In the genomic region with DNA sequence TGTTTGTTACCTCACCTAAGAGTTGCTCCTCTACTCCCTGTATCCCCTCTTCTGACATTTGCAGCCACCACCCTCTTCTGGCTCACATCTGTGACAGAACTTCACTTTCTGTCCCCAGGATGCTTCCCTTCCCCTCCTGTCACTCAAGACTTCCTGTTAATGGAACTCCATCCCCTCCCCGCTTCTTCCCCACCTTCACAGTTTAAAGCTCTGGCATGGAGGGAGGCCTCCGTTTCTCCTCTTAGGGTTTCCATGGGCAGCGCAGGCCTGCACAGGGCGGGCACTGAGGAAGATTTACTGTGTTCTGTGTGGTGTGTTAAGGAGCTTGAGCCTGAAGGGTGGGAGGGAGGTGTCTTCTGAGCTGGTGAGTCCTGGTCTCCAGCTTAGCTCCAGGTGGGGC, we compare ENCODE assay signal across 33 mouse cellular contexts. TPM values are rescaled to one million over a fixed set of nuclear protein-coding genes. Genes with fewer than 3 reads are reported as not detected.
DNase-seq lines count a peak whose midpoint lies in the region; ATAC-seq and TF ChIP-seq lines count a peak whose summit lies in the region.
"Had no signal": no experiment of that assay in that cellular context is flagged by ENCODE, and none has a peak within 500 bp of the region (broad histone marks: within the 10 kb centered on the region; RNA-seq: fewer than 3 reads in every experiment).

No protein-coding gene starts in this region.

- H3K4me3 ChIP-seq in heart, embryonic 10.5 days: no peak overlapping the region; the same call in 1 of the 2 replicates
- 0 out of 2 replicates have a peak overlapping the region, but pooled peaks have one; percentile 11 for H3K4me3 ChIP-seq in thymus, adult 2 months (ENCODE audit: control insufficient read depth, insufficient read depth, low read length)
- H3K4me3 ChIP-seq in brown adipose tissue, adult 24 weeks (ENCODE audit: insufficient read depth, low read depth, low read length): peak overlapping the region; percentile 23
- H3K4me3 ChIP-seq in midbrain, embryonic 14.5 days (replicated peaks; ENCODE audit: low read depth, low read length): no peak overlapping the region
- H3K4me3 ChIP-seq: embryonic facial prominence, embryonic 12.5 days; embryonic facial prominence, embryonic 15.5 days; heart, adult 2 months; hindbrain, embryonic 12.5 days; hindbrain, embryonic 15.5 days had no signal

- H3K4me1 ChIP-seq in heart, embryonic 10.5 days: peaks cover 11% of the 10 kb centered on the region
- peaks cover 15% of the 10 kb centered on the region for H3K4me1 ChIP-seq in thymus, adult 2 months (replicated peaks; ENCODE audit: control insufficient read depth, insufficient read depth, low read length)
- no peaks in the 10 kb centered on the region for H3K4me1 ChIP-seq in brown adipose tissue, adult 24 weeks (ENCODE audit: control insufficient read depth, insufficient read depth, insufficient read length, low read length)
- H3K4me1 ChIP-seq in midbrain, embryonic 14.5 days (ENCODE audit: control insufficient read depth, insufficient read depth, low read length): no peaks in the 10 kb centered on the region

- DNase-seq in heart, embryonic 10.5 days (ENCODE audit: low spot score): peak; percentile 51
- DNase-seq in heart, postnatal 4 days: no peak
- DNase-seq in thymus, adult 2 months: no peak
- DNase-seq in thymus, postnatal 0 days (ENCODE audit: low spot score): no peak
- DNase-seq in midbrain, embryonic 14.5 days: no peak
- DNase-seq: adrenal gland, adult 8-10 months; adrenal gland, postnatal 25 days; cerebellum, adult 11 months; cerebellum, adult 2 months; cerebellum, adult 9-11 months; cerebellum, postnatal 25 days; forebrain, postnatal 0 days; gastrocnemius, postnatal 25 days had no signal

- no peak for TF ChIP-seq CTCF in thymus, adult 2 months (IDR thresholded peaks at IDR 0.05; ENCODE audit: borderline replicate concordance, control insufficient read depth, extremely low read depth, insufficient read depth, low read length, poor library complexity)

- H3K9ac ChIP-seq in midbrain, embryonic 14.5 days (replicated peaks; ENCODE audit: low read length): no peak overlapping the region
- H3K9ac ChIP-seq: embryonic facial prominence, embryonic 15.5 days; forebrain, postnatal 0 days; hindbrain, embryonic 12.5 days; hindbrain, embryonic 15.5 days had no signal

- 69% methylated on average over 4 of the region's 4 CpGs for WGBS in heart, embryonic 10.5 days
- WGBS in thymus, adult 2 months: 87% methylated on average over 4 of the region's 4 CpGs
- 91% methylated on average over 4 of the region's 4 CpGs for WGBS in midbrain, embryonic 14.5 days

- no peak for TF ChIP-seq POLR2A in thymus, adult 2 months (IDR thresholded peaks at IDR 0.05; ENCODE audit: control insufficient read depth, extremely low read depth, insufficient read depth, low read length, poor library complexity)

- no peak for ATAC-seq in frontal cortex, adult (ENCODE audit: low TSS enrichment)
- ATAC-seq in midbrain, embryonic 14.5 days (ENCODE audit: low FRiP score, low TSS enrichment): no peak
- ATAC-seq: activated CD4-positive, CD25-positive, alpha-beta regulatory T cell, adult 4 months; CD4-positive, CD25-positive, alpha-beta regulatory T cell, adult 4 months; forebrain, embryonic 14.5 days; forebrain, postnatal 0 days had no signal

- no peaks in the 10 kb centered on the region for H3K36me3 ChIP-seq in heart, embryonic 10.5 days
- no peaks in the 10 kb centered on the region for H3K36me3 ChIP-seq in thymus, adult 2 months (ENCODE audit: control insufficient read depth, insufficient read depth, low read length)
- no peaks in the 10 kb centered on the region for H3K36me3 ChIP-seq in midbrain, embryonic 14.5 days (ENCODE audit: control insufficient read depth, insufficient read depth, low read length)
- H3K36me3 ChIP-seq: embryonic facial prominence, embryonic 12.5 days; embryonic facial prominence, embryonic 15.5 days; hindbrain, embryonic 12.5 days; hindbrain, embryonic 15.5 days had no signal

- H3K27ac ChIP-seq in heart, embryonic 10.5 days: no peak overlapping the region
- no peak overlapping the region for H3K27ac ChIP-seq in thymus, adult 2 months (ENCODE audit: control insufficient read depth, insufficient read depth, low read length)
- H3K27ac ChIP-seq in brown adipose tissue, adult 24 weeks (replicated peaks; ENCODE audit: low read depth, low read length): no peak overlapping the region
- H3K27ac ChIP-seq in midbrain, embryonic 14.5 days (replicated peaks; ENCODE audit: low read depth, low read length): no peak overlapping the region
- H3K27ac ChIP-seq: embryonic facial prominence, embryonic 12.5 days; embryonic facial prominence, embryonic 15.5 days; heart, adult 2 months; hindbrain, embryonic 12.5 days; hindbrain, embryonic 15.5 days had no signal

- H3K9me3 ChIP-seq in heart, embryonic 10.5 days: no peaks in the 10 kb centered on the region
- no peaks in the 10 kb centered on the region for H3K9me3 ChIP-seq in midbrain, embryonic 14.5 days (ENCODE audit: control insufficient read depth, low read length)
- H3K9me3 ChIP-seq: embryonic facial prominence, embryonic 12.5 days; embryonic facial prominence, embryonic 15.5 days; hindbrain, embryonic 12.5 days; hindbrain, embryonic 15.5 days had no signal

- no peak overlapping the region for H3K4me2 ChIP-seq in midbrain, embryonic 14.5 days (ENCODE audit: low read length)
- H3K4me2 ChIP-seq: embryonic facial prominence, embryonic 12.5 days; embryonic facial prominence, embryonic 15.5 days; heart, embryonic 11.5 days; hindbrain, embryonic 12.5 days; hindbrain, embryonic 15.5 days had no signal

- peaks cover 5% of the 10 kb centered on the region; the same call in 1 of the 2 replicates for H3K27me3 ChIP-seq in heart, embryonic 10.5 days (ENCODE audit: insufficient read depth, poor library complexity, severe bottlenecking)
- no peaks in the 10 kb centered on the region for H3K27me3 ChIP-seq in thymus, adult 2 months (ENCODE audit: control insufficient read depth, insufficient read depth, low read length)
- 0 out of 2 replicates have a peak, but pooled peaks cover 4% of the 10 kb centered on the region for H3K27me3 ChIP-seq in midbrain, embryonic 14.5 days (ENCODE audit: control insufficient read depth, insufficient read depth, low read length)
- H3K27me3 ChIP-seq: embryonic facial prominence, embryonic 15.5 days; hindbrain, embryonic 12.5 days had no signal

RNA-seq across cellular contexts. Expression of gene H2-Eb1, which starts 2.5 kb away (rescaled TPM):
- polyA plus RNA-seq in heart, embryonic 10.5 days (2016; fragmentation: Nextera tagmentation; extraction: Ambion mirVana): 1.4 TPM in 2 replicates
- 1 to 10 TPM; 4.0 to 4.9 TPM for total RNA-seq in heart, postnatal 4 days (2021)
- polyA plus RNA-seq in thymus, adult 2 months (2012; rRNA removed): 492 and 666 TPM in 2 replicates
- polyA plus RNA-seq in thymus, postnatal 0 days (2015; fragmentation: Nextera tagmentation; extraction: Ambion mirVana): 574 and 589 TPM in 2 replicates
- 93.0 and 109 TPM in 2 replicates for polyA plus RNA-seq in brown adipose tissue, adult 24 weeks (2012; ENCODE audit: insufficient read depth, insufficient read length, missing spikeins)
- 2.4 and 2.7 TPM in 2 replicates for polyA plus RNA-seq in midbrain, embryonic 14.5 days (2014; fragmentation: Nextera tagmentation; extraction: Ambion mirVana)
- polyA plus RNA-seq: C2C12 had no signal

RNA-seq across cellular contexts. Expression of gene H2-Eb2, which starts 17.3 kb away (rescaled TPM):
- polyA plus RNA-seq in heart, embryonic 10.5 days (2016; fragmentation: Nextera tagmentation; extraction: Ambion mirVana): not detected in 2 replicates
- total RNA-seq in heart, postnatal 4 days (2021): not detected
- 7.6 and 10.0 TPM in 2 replicates for polyA plus RNA-seq in thymus, adult 2 months (2012; rRNA removed)
- 2.3 and 3.1 TPM in 2 replicates for polyA plus RNA-seq in thymus, postnatal 0 days (2015; fragmentation: Nextera tagmentation; extraction: Ambion mirVana)
- not detected in 2 replicates for polyA plus RNA-seq in brown adipose tissue, adult 24 weeks (2012; ENCODE audit: insufficient read depth, insufficient read length, missing spikeins)
- polyA plus RNA-seq in midbrain, embryonic 14.5 days (2014; fragmentation: Nextera tagmentation; extraction: Ambion mirVana): 0.16 TPM in 1 of 2 replicates, not detected in the other
- total RNA-seq: adrenal gland, adult 8-10 months; adrenal gland, postnatal 25 days; common myeloid progenitor, adult 5-6 weeks; ES-E14; forebrain, postnatal 0 days; gastrocnemius, adult 8-10 months; gastrocnemius, postnatal 25 days; heart, adult 2 months; heart, postnatal 25 days had no signal
- polyA plus RNA-seq: C2C12; embryonic facial prominence, embryonic 12.5 days; embryonic facial prominence, embryonic 15.5 days; forebrain, embryonic 11.5 days; forebrain, embryonic 14.5 days; heart, embryonic 11.5 days; heart, embryonic 14.5 days; heart, postnatal 0 days; intestine, embryonic 14.5 days had no signal

RNA-seq across cellular contexts. Expression of gene H2-Aa, which starts 20.5 kb away (rescaled TPM):
- 0.11 TPM in 1 of 2 replicates, not detected in the other for polyA plus RNA-seq in heart, embryonic 10.5 days (2016; fragmentation: Nextera tagmentation; extraction: Ambion mirVana)
- 1 to 10 TPM; 2.2 to 3.0 TPM for total RNA-seq in heart, postnatal 4 days (2021)
- polyA plus RNA-seq in thymus, adult 2 months (2012; rRNA removed): 1,027 and 1,363 TPM in 2 replicates
- 991 and 995 TPM in 2 replicates for polyA plus RNA-seq in thymus, postnatal 0 days (2015; fragmentation: Nextera tagmentation; extraction: Ambion mirVana)
- polyA plus RNA-seq in brown adipose tissue, adult 24 weeks (2012; ENCODE audit: insufficient read depth, insufficient read length, missing spikeins): 181 and 183 TPM in 2 replicates
- 0.83 TPM in 1 of 2 replicates, not detected in the other for polyA plus RNA-seq in midbrain, embryonic 14.5 days (2014; fragmentation: Nextera tagmentation; extraction: Ambion mirVana)
- polyA plus RNA-seq: C2C12; forebrain, embryonic 11.5 days; heart, embryonic 11.5 days had no signal

RNA-seq across cellular contexts. Expression of gene Btnl2, which starts 46.5 kb away (rescaled TPM):
- 0.05 TPM in 1 of 2 replicates, not detected in the other for polyA plus RNA-seq in heart, embryonic 10.5 days (2016; fragmentation: Nextera tagmentation; extraction: Ambion mirVana)
- under 1 TPM; 0.09 to 0.31 TPM for total RNA-seq in heart, postnatal 4 days (2021)
- polyA plus RNA-seq in thymus, adult 2 months (2012; rRNA removed): 1.3 and 1.4 TPM in 2 replicates
- 0.22 and 0.27 TPM in 2 replicates for polyA plus RNA-seq in thymus, postnatal 0 days (2015; fragmentation: Nextera tagmentation; extraction: Ambion mirVana)
- 0.67 TPM in 1 of 2 replicates, not detected in the other for polyA plus RNA-seq in brown adipose tissue, adult 24 weeks (2012; ENCODE audit: insufficient read depth, insufficient read length, missing spikeins)
- polyA plus RNA-seq in midbrain, embryonic 14.5 days (2014; fragmentation: Nextera tagmentation; extraction: Ambion mirVana): not detected in 2 replicates
- total RNA-seq: common myeloid progenitor, adult 5-6 weeks; ES-E14; forebrain, postnatal 0 days had no signal
- polyA plus RNA-seq: C2C12; cerebellum, adult 2 months; embryonic facial prominence, embryonic 12.5 days; forebrain, embryonic 11.5 days; forebrain, embryonic 14.5 days; forebrain, postnatal 0 days; heart, embryonic 11.5 days; heart, embryonic 14.5 days; heart, postnatal 0 days; hindbrain, embryonic 12.5 days had no signal

RNA-seq across cellular contexts. Expression of gene H2-Ab1, which starts 50.7 kb away (rescaled TPM):
- 13.2 and 14.6 TPM in 2 replicates for polyA plus RNA-seq in heart, embryonic 10.5 days (2016; fragmentation: Nextera tagmentation; extraction: Ambion mirVana)
- total RNA-seq in heart, postnatal 4 days (2021): 1 to 10 TPM; 2.4 to 3.1 TPM
- polyA plus RNA-seq in thymus, adult 2 months (2012; rRNA removed): 2,799 and 4,004 TPM in 2 replicates
- polyA plus RNA-seq in thymus, postnatal 0 days (2015; fragmentation: Nextera tagmentation; extraction: Ambion mirVana): 1,510 and 1,544 TPM in 2 replicates
- polyA plus RNA-seq in brown adipose tissue, adult 24 weeks (2012; ENCODE audit: insufficient read depth, insufficient read length, missing spikeins): 71.7 and 90.6 TPM in 2 replicates
- polyA plus RNA-seq in midbrain, embryonic 14.5 days (2014; fragmentation: Nextera tagmentation; extraction: Ambion mirVana): 1.1 and 2.0 TPM in 2 replicates
- polyA plus RNA-seq: C2C12 had no signal

Comparison
In these comparisons a context has a peak if more than half of its experiments do, and no peak if none do; other contexts are left out.
1. H3K4me3 ChIP-seq: peak in thymus, adult 2 months (single experiment) and brown adipose tissue, adult 24 weeks (single experiment); none in heart, embryonic 10.5 days (single experiment) and midbrain, embryonic 14.5 days (single experiment).
2. RNA of gene H2-Eb1, which starts 2.5 kb away (polyA plus RNA-seq): 492 to 666 TPM in thymus, adult 2 months, 574 to 589 TPM in thymus, postnatal 0 days and 93.0 to 109 TPM in brown adipose tissue, adult 24 weeks; 2.4 to 2.7 TPM in midbrain, embryonic 14.5 days and 1.4 TPM in heart, embryonic 10.5 days; every median in the first group is over 10 times any median in the second.
3. RNA of gene H2-Aa, which starts 20.5 kb away (polyA plus RNA-seq): 1,027 to 1,363 TPM in thymus, adult 2 months, 991 to 995 TPM in thymus, postnatal 0 days and 181 to 183 TPM in brown adipose tissue, adult 24 weeks; 0.83 TPM in midbrain, embryonic 14.5 days and 0.11 TPM in heart, embryonic 10.5 days; every median in the first group is over 10 times any median in the second.